Mouse (Mus musculus) adrenal gland (tissue): ENCODE measurements at regions not wholly inside any gene's neighbourhood (a gene's known extent, or its start where the extent isn't known, plus 50 kb on each side); places are given as distances from the start of the nearest gene placed in this dataset.

Experiments
- intact Hi-C: fragments of 180-260 bp; cut with DNase I; formaldehyde crosslinking; loops from one replicate; pipeline ENCODE4 v1.15.1; 2025

DNA sequence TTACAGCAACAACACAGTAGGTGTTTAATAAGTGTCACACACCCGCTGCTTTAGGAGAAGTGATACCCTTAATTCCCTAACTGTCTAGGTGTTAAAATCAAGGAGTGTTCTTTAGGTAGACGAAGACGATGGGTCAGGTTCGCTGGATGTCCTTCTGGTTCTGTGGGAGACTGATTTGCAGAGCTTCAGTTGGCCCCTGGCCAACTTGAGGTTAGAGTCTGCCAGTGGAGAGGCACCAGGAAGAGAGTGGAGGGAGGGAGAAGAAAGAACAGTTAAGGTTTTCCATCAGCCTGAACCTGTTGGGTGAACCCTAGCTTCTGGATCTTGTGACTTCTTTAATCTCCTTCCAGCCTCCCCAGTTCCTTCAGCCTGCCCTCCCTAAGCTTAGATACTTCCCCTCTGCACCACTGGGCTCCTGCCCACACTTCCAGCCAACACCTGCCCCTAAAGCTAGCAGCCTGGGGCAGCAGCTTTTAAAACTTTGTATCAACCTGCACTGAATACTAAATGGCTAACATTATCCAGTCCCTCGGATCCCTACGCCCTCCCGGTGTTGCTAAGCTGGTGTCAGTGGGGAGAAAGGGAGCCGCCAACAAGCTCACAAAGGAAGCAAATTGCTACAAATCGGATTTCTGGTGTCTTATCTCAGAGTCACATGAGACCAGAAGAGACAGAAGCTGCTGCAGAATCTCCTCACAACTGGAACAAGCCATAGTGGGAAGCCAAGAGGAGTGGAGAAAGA, 62.1 kb upstream of the Adgrl1 start:
- intact Hi-C loops, result no loop called here

- intact Hi-C loops, result no loop called here
Measured at GRCm38 (mm10) chr8:83829851-83830250, 70.1 kb upstream of the Adgrl1 start.

DNA sequence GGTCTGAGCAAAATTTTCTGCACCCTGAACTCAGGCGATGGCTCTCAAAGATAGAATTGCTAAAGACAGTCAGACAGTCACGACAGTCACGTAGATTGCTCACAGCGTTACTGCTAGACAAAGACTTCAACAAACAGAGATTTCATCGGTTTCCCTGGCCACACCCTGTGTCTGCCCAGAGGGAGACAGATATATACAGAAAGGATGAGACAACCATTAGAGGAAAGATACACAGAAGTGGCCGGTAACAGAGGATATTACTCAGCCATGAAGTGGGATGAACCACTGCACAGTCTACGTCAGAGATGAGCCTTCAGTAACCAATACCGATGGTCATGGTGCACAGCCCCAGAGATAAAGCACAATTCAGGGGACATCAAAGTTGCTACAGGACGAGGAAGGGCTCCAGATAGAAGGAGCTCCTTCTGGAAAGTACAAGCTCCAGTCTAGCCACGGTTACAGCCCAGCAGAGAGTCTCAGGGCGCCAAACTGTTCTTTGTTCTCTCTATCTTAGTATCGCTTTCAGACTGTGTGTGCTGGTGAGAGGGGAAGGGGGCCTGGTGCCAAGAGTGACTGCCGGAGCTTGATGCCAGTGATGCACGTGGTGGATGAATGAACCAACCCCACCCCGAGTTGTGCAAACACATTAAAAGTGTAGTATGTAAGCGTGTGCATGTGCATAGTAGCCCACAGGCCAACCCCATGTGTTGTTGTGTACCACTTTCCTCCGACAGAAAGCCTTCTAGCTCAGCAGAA, 74.8 kb upstream of the Adgrl1 start:
- intact Hi-C loops, result no loop called here

GRCm38 (mm10) chr8:83819086-83819485, 78.0 kb upstream of the Adgre5 start:
- intact Hi-C loops, result no loop called here

DNA sequence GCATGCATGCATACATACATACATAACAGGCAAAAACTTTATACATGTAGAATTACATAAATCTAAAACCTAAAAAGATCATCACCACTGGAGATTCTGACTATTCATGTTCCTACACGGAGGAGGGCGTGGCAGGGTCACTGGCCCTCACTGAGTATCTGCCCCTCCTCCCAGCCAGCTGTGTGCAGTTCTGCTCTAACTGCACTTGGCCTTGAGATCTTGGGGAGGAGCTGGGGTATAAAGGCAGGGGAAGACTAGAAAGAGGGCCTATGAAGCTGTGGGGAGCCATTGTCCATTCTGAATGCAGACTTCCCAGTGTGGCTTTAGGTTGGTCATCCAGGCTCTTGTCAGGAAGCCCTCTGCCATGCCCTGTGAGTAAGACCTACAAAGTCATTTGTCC, 69.5 kb upstream of the Adgre5 start:
- intact Hi-C loops, result no loop called here

DNA sequence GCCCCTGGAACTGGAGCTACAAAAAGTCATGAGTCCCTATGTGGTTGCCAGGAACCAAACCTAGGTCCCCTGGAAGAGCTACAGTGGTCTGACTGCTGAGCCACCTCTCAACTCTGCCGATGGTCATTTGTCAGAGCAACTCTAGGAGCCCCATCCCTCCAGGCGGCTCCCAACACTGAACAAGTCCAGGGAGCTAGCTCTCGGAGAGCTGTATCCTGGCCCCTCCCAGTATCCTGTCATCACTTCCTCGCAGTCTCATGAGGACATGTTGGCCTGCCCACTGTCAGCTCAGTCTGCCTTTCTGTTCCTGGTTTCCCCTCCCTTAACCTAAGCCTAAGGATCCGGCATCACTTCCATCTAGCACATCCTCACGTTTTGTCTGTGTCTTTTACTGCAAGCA, 64.5 kb upstream of the Adgre5 start:
- intact Hi-C loops, result no loop called here

DNA sequence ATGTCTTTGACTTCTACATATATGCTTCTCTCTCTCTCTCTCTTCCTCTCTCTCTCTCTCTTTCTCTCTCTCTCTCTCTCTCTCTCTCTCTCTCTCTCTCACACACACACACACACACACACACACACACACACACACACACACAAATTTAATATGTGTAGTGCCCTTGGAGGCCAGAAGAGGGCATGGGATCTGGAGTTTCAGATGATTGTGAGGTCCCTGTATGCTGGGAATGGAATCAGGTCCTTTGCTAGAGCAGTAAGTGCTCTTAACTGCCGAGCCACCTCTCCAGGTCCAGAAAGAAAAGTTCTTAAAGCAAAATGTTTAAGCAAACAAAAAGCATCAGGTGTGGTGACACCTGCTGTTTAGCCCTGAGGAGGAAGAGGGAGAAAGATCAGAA, 62.2 kb upstream of the Adgre5 start:
- intact Hi-C loops, result loop anchor here (5.0 kb wide), 1 partner anchor 79 kb away; no protein-coding TSS in a partner anchor

GRCm38 (mm10) chr8:83802506-83802905, 61.4 kb upstream of the Adgre5 start:
- intact Hi-C loops, result loop anchor here (5.0 kb wide), 1 partner anchor 80 kb away; no protein-coding TSS in a partner anchor

DNA sequence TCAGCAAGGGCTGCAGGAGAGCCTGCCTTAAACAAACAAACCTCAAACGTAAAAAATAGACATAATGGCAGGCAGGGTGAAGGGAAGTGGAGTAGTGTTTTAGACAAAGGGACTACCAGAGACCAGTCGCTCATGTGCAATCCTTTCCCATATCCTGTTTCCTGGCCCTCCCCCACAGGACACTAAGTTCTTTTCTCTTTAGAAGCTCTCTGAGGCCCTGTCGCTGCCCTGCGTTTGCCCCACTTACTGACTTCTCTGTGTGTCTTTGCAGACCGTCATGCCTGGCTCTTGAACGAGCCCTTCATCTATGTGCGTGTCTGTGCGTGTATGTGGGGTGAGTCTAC, 58.5 kb upstream of the Adgre5 start:
- intact Hi-C loops, result loop anchor here (5.0 kb wide), 1 partner anchor 93 kb away; no protein-coding TSS in a partner anchor

DNA sequence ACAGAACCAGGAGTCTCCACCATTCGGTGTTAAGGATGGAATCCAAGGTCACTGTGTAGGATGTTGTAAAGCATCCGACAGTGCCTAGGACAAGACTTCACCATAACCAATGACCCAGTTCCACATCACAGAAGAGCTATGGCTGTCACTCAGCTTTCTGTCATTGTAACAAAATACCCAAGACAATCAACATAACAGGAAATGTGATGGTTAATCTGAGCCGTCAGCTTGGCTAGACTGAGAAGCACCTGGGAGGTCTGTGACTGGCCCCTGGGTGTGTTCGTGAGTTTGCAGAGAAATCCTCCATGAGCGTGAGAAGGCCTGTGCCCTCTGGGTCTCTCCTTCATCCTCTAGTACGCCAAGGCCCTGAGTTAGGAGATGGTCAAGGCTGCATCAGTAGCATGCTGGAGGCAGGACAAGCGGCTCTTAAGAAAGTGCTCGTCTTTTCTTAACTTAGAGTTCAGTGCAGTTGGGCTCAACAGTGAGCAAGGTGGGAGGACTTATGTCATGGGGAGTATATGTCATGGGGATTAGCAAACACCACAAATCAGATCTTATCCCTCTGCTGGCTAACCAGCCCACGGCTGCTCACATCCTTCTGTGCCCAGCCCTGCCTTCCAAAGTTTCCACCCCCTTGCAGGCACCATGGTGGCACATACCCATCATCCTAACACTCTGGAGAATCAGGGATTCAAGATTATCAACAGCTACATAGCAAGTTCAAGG, 57.9 kb upstream of the Adgre5 start:
- intact Hi-C loops, result loop anchor here (5.0 kb wide), 1 partner anchor 93 kb away; no protein-coding TSS in a partner anchor

- intact Hi-C loops, result no loop called here
Measured at GRCm38 (mm10) chr8:83793491-83794238, 52.5 kb upstream of the Adgre5 start.
